Mouse (Mus musculus): Measurements from ENCODE around the gene Ptk6.
A peak's percentile ranks its signal among the peaks of the same experiment; 100 is the strongest.

Gene Ptk6

GRCm38 (mm10) chr2:181159771-181160170 is 42.8 kb downstream of the Ptk6 start:
- peak; percentile 12 for DNase-seq (ENCODE audit: low read depth, low spot score)

- no peak for DNase-seq (ENCODE audit: low read depth, low spot score)
Observed at GRCm38 (mm10) chr2:181159091-181159514, 43.5 kb downstream of the Ptk6 start.

- DNase-seq (ENCODE audit: low read depth, low spot score), result no peak
Observed at GRCm38 (mm10) chr2:181158471-181158870, 44.1 kb downstream of the Ptk6 start.

- no peak for DNase-seq (ENCODE audit: low read depth, low spot score)
Observed at GRCm38 (mm10) chr2:181157716-181158302, 44.8 kb downstream of the Ptk6 start.

- no peak for DNase-seq (ENCODE audit: low read depth, low spot score)
Observed at GRCm38 (mm10) chr2:181157180-181157579, 45.4 kb downstream of the Ptk6 start.

- DNase-seq (ENCODE audit: low read depth, low spot score), result no peak
Observed at GRCm38 (mm10) chr2:181156248-181157121, 46.1 kb downstream of the Ptk6 start, which contains the start of gene Eef1a2. TSS of gene Eef1a2 (minus strand) at chr2:181157014.

- DNase-seq (ENCODE audit: low read depth, low spot score), result no peak
Observed at GRCm38 (mm10) chr2:181155801-181156200, 46.8 kb downstream of the Ptk6 start.

DNA sequence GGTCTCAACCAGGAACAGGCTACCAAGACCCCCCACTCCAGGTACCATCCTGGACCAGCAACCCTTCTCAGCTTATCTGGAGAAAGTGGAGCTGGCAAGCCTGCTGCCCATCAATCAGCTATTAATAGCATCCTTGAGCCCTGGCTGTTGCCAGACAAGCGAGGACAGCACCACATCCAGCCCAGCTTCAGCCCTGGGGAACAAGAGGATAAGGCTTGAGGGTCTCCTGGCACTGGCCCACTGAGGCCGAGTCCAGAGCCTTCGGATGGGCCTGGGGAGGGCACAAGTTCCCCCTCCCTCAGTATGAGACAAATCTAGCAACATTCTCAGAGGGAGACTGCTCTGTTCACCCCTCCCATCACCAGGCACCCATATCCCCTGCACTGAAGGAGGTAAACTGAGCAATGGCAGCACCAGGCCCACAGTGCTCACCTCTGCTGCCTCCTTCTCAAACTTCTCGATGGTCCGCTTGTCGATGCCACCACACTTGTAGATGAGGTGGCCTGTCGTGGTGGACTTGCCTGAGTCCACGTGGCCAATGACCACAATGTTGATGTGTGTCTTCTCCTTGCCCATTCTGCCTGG is 47.7 kb downstream of the Ptk6 start:
- no peak for DNase-seq (ENCODE audit: low read depth, low spot score)

- no peak for DNase-seq (ENCODE audit: low read depth, low spot score)
Observed at GRCm38 (mm10) chr2:181154361-181154760, 48.2 kb downstream of the Ptk6 start.

- no peak for DNase-seq (ENCODE audit: low read depth, low spot score)
Observed at GRCm38 (mm10) chr2:181153837-181154236, 48.8 kb downstream of the Ptk6 start.

- no peak for DNase-seq (ENCODE audit: low read depth, low spot score)
Observed at GRCm38 (mm10) chr2:181153131-181153530, 49.5 kb downstream of the Ptk6 start.

DNA sequence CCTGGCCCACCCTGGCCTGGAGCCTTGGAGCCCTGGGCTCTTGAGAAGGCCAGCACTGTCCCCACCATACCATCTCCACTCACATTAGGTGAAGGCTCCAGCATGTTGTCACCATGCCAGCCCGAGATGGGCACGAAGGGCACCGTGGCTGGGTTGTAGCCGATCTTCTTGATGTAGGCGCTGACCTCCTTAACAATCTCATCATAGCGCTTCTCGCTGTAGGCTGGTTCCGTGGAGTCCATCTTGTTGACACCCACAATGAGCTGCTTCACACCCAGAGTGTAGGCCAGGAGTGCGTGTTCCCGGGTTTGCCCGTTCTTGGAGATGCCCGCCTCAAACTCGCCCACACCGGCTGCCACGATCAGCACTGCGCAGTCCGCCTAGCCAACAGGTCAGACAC is 49.9 kb downstream of the Ptk6 start:
- DNase-seq (ENCODE audit: low read depth, low spot score), result no peak

DNA sequence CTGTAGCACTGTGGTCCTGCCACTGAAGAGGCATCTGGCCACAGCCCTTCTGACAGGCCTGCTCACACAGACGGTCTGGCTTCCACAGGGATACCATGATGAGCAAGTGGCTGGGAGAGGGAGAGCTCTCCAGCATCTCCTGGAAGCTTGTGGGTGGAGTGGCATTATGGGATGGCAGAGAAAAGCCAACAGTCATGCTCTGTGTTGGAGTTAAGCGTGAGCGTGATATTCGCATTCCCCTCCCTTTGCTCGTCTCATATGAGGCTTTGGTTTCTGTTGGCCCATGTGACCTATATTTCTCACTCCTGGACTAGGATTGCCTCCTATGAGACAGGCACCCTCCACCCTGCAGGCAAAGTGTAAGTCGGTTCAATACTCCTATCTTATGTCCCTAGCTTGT is 52.3 kb downstream of the Ptk6 start:
- no peak for DNase-seq (ENCODE audit: low read depth, low spot score)

DNA sequence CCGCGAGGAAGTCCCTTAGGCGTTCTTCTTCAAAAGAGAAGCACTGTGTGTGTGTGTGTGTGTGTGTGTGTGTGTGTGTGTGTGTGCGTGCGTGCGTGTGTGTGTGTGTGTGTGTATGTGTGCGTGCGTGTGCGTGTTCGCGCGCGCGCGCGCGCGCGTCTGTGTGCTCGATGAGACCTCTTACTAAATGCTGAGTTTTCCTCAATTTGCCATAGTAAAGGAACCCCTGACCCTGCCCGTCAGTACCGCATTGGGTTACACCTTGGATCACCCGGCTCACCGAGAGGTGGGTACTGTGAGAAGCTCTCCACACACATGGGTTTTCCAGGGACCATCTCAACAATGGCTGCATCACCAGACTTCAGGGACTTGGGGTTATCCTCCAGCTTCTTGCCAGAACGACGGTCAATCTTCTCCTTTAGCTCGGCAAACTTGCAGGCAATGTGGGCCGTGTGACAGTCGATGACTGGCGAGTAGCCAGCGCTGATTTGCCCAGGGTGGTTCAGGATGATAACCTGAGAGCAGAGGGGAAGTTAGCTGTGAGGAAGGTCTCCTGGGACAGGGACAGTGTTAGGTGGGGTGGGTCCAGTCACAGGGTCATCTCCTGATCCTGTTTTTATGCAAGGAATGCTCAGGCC is 54.2 kb downstream of the Ptk6 start:
- DNase-seq (ENCODE audit: low read depth, low spot score), result no peak

- no peak for DNase-seq (ENCODE audit: low read depth, low spot score)
Observed at GRCm38 (mm10) chr2:181147546-181148317, 54.9 kb downstream of the Ptk6 start.

DNA sequence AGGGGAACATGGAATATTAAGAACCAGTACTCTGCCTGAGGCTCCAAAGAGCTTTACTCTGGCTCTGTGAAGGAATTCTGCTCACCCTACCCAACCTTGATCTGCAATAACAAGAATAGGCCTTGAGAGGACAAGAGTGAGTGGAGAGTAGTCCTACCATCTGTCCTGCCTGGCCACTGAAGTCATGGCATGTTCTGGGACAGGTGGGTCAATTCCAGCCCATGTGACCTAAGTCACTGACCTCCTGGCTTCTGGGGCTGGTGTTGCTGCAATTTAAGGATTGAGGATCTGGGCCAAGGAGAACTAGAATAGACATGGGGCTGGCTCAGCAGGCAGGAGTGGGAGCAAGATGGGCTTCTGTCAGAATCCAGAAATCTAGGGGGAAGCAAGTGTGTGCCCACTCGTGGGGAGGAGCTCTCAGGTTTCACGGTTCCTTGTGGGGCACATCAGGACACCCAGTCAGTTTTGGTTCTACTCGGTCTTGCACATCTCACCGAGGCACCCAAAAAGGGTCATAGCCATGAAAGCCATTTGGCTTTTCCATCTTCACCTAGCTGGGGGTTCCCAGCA is 55.5 kb downstream of the Ptk6 start:
- no peak for DNase-seq (ENCODE audit: low read depth, low spot score)

DNA sequence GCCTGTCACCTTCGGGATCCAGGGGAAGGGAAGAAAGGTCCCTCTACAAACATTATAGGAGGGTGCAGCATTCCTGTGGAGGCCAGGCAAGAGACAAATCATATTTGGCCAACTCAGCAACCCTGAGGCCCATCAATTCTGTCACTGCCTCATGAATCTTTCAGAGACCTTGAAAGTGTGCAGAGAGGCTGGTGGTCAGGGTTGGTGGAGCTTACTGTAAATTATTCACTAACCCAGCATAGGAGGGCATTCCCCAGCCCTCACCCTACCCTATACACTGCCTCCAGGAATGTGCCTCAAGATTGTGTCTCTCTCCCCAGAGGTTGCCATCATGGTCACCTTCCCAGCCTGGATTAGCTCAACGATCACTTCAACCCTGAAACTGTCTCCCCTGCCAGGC is 57.9 kb downstream of the Ptk6 start:
- no peak for DNase-seq (ENCODE audit: low read depth, low spot score)

Data from 3T3-L1 (cell line).